In the genomic region with DNA sequence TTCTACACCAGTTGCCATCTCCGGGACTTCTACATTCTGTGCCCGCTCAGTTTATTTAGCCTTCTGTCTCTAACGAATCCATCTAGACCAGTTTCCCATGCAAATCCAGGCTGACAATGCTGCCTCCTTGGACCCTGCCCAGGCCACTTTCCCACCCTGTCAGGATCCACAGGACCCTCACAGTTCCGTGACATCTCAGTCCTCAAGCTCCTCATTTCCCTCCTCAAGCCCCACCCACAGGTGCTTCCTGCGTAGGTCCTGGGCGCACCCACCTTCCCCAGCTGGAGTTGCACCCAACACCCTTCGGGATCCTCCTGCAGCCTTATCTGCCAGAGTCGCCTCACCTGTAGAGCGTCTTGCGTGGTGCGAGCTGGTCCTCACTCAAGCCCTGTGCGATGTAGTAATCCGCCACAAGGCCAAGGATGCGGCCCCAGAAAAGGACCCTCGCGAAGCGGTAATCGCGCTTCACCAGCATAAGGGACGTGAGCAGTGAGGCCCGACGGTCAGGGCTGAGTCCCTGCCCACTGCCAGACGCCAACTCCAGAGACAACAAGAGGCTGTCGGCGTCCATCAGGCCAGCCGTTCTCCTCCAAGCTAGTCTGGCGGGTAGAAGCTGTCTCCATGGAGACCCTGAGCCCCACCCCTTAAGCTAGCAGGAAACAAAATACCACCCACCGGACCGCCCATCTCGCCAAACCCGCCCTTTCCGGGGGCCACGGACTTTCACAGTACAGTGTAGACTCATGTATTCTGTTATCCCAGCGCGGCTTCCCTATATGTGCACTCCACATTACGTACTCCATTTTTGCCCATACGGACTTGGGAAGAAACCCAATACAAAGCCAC, we compare ENCODE assay signal across 8 mouse cellular contexts. TPM values are rescaled to one million over a fixed set of nuclear protein-coding genes. Genes with fewer than 3 reads are reported as not detected.
A peak's percentile ranks its signal among the peaks of the same experiment; 100 is the strongest.
DNase-seq lines count a peak whose midpoint lies in the region; ATAC-seq and TF ChIP-seq lines count a peak whose summit lies in the region.

A gene (minus strand): TSS at position 639 of the 846 bp plus-strand sequence.

- intact Hi-C loops in gastrocnemius, postnatal 36 days (cut with DNase I): no loop called here
- intact Hi-C loops in left cerebral cortex, postnatal 14 days (cut with DNase I): no loop called here

- POLR2A ChIA-PET in Patski (lab: Charles Lee): interaction anchor here (1.0 kb wide), 1 partner anchor 19 kb away, joined by 3 read pairs; no protein-coding TSS in a partner anchor

- WGBS in intestine, embryonic 14.5 days: 6% methylated on average over 37 of the region's 37 CpGs

- in situ Hi-C loops in Patski (cut with MboI; ENCODE audit: low pct_unique_long_range_greater_than_20kb): no loop called here

- ATAC-seq in Patski: peak; percentile 32
- ATAC-seq in intestine, embryonic 14.5 days (replicated peaks; ENCODE audit: low FRiP score, low TSS enrichment, low read depth): peak; percentile 95
- ATAC-seq in megakaryocyte progenitor cell, adult 5-6 weeks (replicated peaks; ENCODE audit: poor library complexity): peak; percentile 96

- peaks cover 25% of the 10 kb centered on the region for H3K36me3 ChIP-seq in intestine, embryonic 14.5 days (ENCODE audit: control insufficient read depth, insufficient read depth, low read length)

- peak within 1 kb of the TSS; percentile 27 for H3K9ac ChIP-seq in intestine, embryonic 14.5 days (ENCODE audit: low read length)

- H3K4me3 ChIP-seq in intestine, embryonic 14.5 days (ENCODE audit: low read depth, low read length): peak within 1 kb of the TSS; percentile 49

- peak within 1 kb of the TSS; percentile 85 for H3K4me2 ChIP-seq in intestine, embryonic 14.5 days (ENCODE audit: low read length)

- 0 out of 2 replicates have a peak within 1 kb of the TSS, but pooled peaks have one; percentile 12 for H3K27ac ChIP-seq in intestine, embryonic 14.5 days (ENCODE audit: low read depth)

- no peak for DNase-seq in Patski (ENCODE audit: low read depth, low spot score)
- peak; percentile 83 for DNase-seq in embryo, embryonic 9.5 days (ENCODE audit: extremely low spot score)
- DNase-seq in gastrocnemius, postnatal 36 days: peak; percentile 61 to 75
- peak; percentile 92 for DNase-seq in intestine, embryonic 14.5 days (ENCODE audit: low spot score)
- DNase-seq in left cerebral cortex, postnatal 14 days (ENCODE audit: low spot score in 2 of 2): peak; percentile 79 to 85
- peak; percentile 79 for DNase-seq in right cerebral cortex, postnatal 36 days (ENCODE audit: low spot score in 2 of 2)
- peak; percentile 79 to 86 for DNase-seq in urinary bladder, postnatal 4 days (ENCODE audit: low spot score in 2 of 2)

- H3K27me3 ChIP-seq in Patski: no peaks in the 10 kb centered on the region
- no peaks in the 10 kb centered on the region for H3K27me3 ChIP-seq in intestine, embryonic 14.5 days (replicated peaks; ENCODE audit: control insufficient read depth, insufficient read depth, low read length)

- no peaks in the 10 kb centered on the region for H3K9me3 ChIP-seq in intestine, embryonic 14.5 days (ENCODE audit: control insufficient read depth, low read length)

- H3K4me1 ChIP-seq in intestine, embryonic 14.5 days (replicated peaks; ENCODE audit: control insufficient read depth, insufficient read depth, low read length): peaks cover 6% of the 10 kb centered on the region; the same call in 1 of the 2 replicates

- CTCF ChIA-PET in Patski (lab: Charles Lee): interaction anchor here (0.8 to 1.8 kb wide), 2 partner anchors 11 to 12 kb away, joined by 5 to 6 read pairs; no protein-coding TSS in a partner anchor

- TF ChIP-seq CTCF in Patski (IDR thresholded peaks at IDR 0.05): no peak

RNA-seq across cellular contexts. Expression of the gene that starts here (rescaled TPM):
- 29.3 TPM for polyA plus RNA-seq in Patski (2021)
- total RNA-seq in gastrocnemius, postnatal 36 days (2021): under 1 TPM; 0.28 to 0.54 TPM
- 11.7 and 14.6 TPM in 2 replicates for polyA plus RNA-seq in intestine, embryonic 14.5 days (2014; fragmentation: Nextera tagmentation; extraction: Ambion mirVana)
- 10 to 100 TPM; 22.8 to 23.7 TPM for total RNA-seq in left cerebral cortex, postnatal 14 days (2021)
- 1.4 TPM in 1 of 2 replicates, not detected in the other for total RNA-seq in megakaryocyte progenitor cell, adult 5-6 weeks (2015)
- total RNA-seq in megakaryocyte progenitor cell, adult 5-6 weeks (2017): 1.4 TPM in 1 of 2 replicates, not detected in the other

Comparison
In these comparisons a context has a peak if more than half of its experiments do, and no peak if none do; other contexts are left out.
1. RNA of the gene that starts here (total RNA-seq): 22.8 to 23.7 TPM in left cerebral cortex, postnatal 14 days; 0.28 to 0.54 TPM in gastrocnemius, postnatal 36 days and 1.4 TPM in megakaryocyte progenitor cell, adult 5-6 weeks; every median in the first group is over 4 times any median in the second.
2. Peak in DNase-seq in gastrocnemius, postnatal 36 days; RNA of the gene not detected or under 1 TPM.
3. ATAC-seq: peak in every context shown above with its lines; median percentile 96 in megakaryocyte progenitor cell, adult 5-6 weeks; 95 in intestine, embryonic 14.5 days; 32 in Patski.